Mouse (Mus musculus): ENCODE data around the gene 2410131K14Rik.

The 2410131K14Rik gene

GRCm38 (mm10) chr5:118262418-118262817, 17.4 kb downstream of the 2410131K14Rik start:
- no peak for DNase-seq

GRCm38 (mm10) chr5:118264279-118264678, 19.3 kb downstream of the 2410131K14Rik start:
- no peak for DNase-seq

GRCm38 (mm10) chr5:118265366-118265765, 20.3 kb downstream of the 2410131K14Rik start:
- no peak for DNase-seq

GRCm38 (mm10) chr5:118266309-118266708, 21.3 kb downstream of the 2410131K14Rik start:
- no peak for DNase-seq

- DNase-seq: peak; percentile 90
These were observed 24.0 kb downstream of the 2410131K14Rik start for GRCm38 (mm10) chr5:118268987-118269386.

- DNase-seq: no peak
These were observed 26.6 kb downstream of the 2410131K14Rik start for GRCm38 (mm10) chr5:118271449-118272110.

GRCm38 (mm10) chr5:118273446-118273845, 28.4 kb downstream of the 2410131K14Rik start:
- peak; percentile 16 for DNase-seq

- DNase-seq: no peak
These were observed 29.5 kb downstream of the 2410131K14Rik start for GRCm38 (mm10) chr5:118274546-118274945.

- DNase-seq: no peak
These were observed 31.3 kb downstream of the 2410131K14Rik start for GRCm38 (mm10) chr5:118276281-118276680.

- DNase-seq: no peak
These were observed 31.7 kb downstream of the 2410131K14Rik start for GRCm38 (mm10) chr5:118276711-118277110.

- DNase-seq: no peak
These were observed 32.9 kb downstream of the 2410131K14Rik start for GRCm38 (mm10) chr5:118277741-118278495.

- DNase-seq: no peak
These were observed 46.4 kb downstream of the 2410131K14Rik start for GRCm38 (mm10) chr5:118291453-118291852.

- DNase-seq: no peak
These were observed 47.4 kb downstream of the 2410131K14Rik start for GRCm38 (mm10) chr5:118292476-118292875.

GRCm38 (mm10) chr5:118294086-118294864, 49.2 kb downstream of the 2410131K14Rik start:
- peak; percentile 94 for DNase-seq

- no peak for DNase-seq
These were observed 49.8 kb downstream of the 2410131K14Rik start for GRCm38 (mm10) chr5:118294865-118295258.

- peak; percentile 49 for DNase-seq
These were observed 52.3 kb downstream of the 2410131K14Rik start for GRCm38 (mm10) chr5:118297338-118297746.

GRCm38 (mm10) chr5:118299720-118300400, 54.8 kb downstream of the 2410131K14Rik start:
- no peak for DNase-seq

GRCm38 (mm10) chr5:118302466-118303155, 57.6 kb downstream of the 2410131K14Rik start:
- DNase-seq: peak; percentile 51

- DNase-seq: no peak
These were observed 60.1 kb downstream of the 2410131K14Rik start for GRCm38 (mm10) chr5:118304970-118305618.

GRCm38 (mm10) chr5:118310389-118310788, 65.4 kb downstream of the 2410131K14Rik start:
- no peak for DNase-seq

GRCm38 (mm10) chr5:118311251-118311650, 66.2 kb downstream of the 2410131K14Rik start:
- no peak for DNase-seq

GRCm38 (mm10) chr5:118313766-118314165, 68.7 kb downstream of the 2410131K14Rik start:
- no peak for DNase-seq
